Mouse (Mus musculus) adrenal gland, adult 8-10 months (tissue): ENCODE results near the gene Plpp7. TPM values are rescaled to one million over a fixed set of nuclear protein-coding genes. Genes with fewer than 3 reads are reported as not detected.

Source experiments
- DNase-seq: peaks from one replicate; pipeline ENCODE4 v3.0.0; 2022
- total RNA-seq, 4 experiments: library from RNA; stranded (reverse); gene quantifications; 2 replicates each; pipeline ENCODE4 v1.2.4; 2022

The Plpp7 gene
- total RNA-seq: 1 to 10 TPM; 5.5 to 9.0 (median 6.5) TPM

- DNase-seq: peak; percentile 67
Measured at GRCm38 (mm10) chr2:32095351-32096121, at the start of gene Plpp7. Gene Plpp7, plus strand, starts transcription at chr2:32095528.

DNA sequence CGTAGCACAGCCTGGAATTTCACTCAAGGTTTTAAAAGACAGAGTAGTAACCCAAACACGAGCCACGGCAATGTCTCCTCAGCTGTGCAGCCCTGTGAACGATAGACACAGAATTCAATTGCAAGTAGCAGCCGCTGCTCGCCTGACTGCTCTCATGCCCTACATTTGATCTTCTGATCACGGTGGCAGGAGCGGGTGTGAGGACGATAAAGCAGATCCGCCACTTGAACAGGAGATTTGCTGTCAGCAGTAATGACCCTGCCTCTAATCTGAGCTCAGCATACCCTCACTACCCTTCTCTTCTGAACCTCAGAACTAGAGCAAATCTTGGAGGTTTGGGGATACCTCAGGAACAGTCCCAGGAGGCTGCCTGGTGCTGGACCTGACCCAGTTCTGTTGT is 49.3 kb upstream of the Plpp7 start:
- DNase-seq: no peak

- no peak for DNase-seq
Measured at GRCm38 (mm10) chr2:32047323-32047722, 48.0 kb upstream of the Plpp7 start.

DNA sequence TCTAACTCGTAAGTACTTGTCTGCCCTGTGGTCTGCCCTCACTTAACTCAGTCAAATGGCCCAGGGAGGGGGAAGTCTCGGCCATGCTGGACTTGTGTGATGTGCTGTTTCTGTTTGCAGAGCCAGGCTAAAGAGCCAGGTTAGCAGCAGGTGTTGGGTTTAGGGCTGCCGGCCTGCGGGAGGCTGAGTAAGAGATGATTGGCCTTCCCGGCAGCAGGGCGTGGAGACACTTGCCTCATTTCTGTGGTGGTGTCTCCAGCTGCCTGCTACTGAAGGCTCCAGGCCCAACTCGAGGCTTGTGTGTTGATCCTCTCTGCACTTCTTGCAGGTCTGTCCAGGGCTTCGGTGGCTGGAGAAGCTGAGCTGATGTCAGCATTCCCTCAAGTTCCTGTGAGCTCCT is 43.5 kb upstream of the Plpp7 start:
- no peak for DNase-seq

GRCm38 (mm10) chr2:32052418-32052817 is 42.9 kb upstream of the Plpp7 start:
- DNase-seq: no peak

DNA sequence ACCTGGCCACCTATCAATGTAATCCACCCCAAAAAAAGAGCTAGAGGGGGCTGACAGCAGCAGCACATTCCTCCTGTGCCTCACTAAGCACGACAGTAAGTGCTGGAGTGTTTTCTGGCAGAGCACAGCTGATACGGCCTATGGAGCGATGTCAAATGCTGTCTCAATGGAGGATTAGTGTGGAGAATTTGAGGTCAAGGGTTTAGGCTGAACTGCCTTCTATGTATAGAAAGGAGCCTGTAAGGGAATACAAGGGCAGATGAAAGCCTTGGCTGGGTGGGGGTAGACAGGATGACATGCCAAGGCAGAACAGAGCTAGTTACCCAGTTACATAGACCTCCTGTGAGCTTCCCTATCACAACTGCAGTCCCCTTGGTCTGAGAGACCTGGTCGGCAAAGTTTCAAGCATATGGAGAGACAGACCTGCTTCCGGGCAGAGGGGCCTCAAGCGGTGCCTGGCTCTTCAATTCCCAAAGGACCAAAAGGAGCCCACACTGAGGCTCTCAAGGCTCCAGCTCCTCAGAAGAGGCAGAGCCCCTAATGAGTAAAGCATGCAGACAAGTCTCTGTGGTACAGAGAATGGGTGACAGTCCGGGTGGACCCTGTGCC is 39.9 kb upstream of the Plpp7 start:
- DNase-seq: no peak

GRCm38 (mm10) chr2:32056524-32056923 is 38.8 kb upstream of the Plpp7 start:
- DNase-seq: no peak

DNA sequence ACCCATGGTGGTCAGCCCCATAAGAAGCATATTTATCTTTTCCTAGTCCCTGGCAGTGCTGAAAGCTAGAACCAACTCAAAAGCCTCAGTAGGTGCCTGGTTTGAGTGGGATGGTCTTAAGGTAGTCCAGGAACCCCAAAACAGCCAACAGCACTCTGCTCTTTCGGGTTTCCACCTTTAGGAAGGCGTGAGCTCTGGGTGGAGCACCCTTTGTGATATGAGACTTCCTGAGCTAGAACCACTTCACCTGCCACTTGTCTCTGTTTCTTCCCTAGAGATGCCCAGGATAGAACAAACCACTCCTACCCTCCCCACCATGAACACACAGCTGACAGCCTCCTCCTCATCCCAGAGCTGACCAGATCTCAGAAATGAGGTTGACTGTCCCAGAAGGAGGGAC is 38.0 kb upstream of the Plpp7 start:
- no peak for DNase-seq

- no peak for DNase-seq
Measured at GRCm38 (mm10) chr2:32057794-32058193, 37.5 kb upstream of the Plpp7 start.

GRCm38 (mm10) chr2:32058241-32058640 is 37.1 kb upstream of the Plpp7 start:
- no peak for DNase-seq

DNA sequence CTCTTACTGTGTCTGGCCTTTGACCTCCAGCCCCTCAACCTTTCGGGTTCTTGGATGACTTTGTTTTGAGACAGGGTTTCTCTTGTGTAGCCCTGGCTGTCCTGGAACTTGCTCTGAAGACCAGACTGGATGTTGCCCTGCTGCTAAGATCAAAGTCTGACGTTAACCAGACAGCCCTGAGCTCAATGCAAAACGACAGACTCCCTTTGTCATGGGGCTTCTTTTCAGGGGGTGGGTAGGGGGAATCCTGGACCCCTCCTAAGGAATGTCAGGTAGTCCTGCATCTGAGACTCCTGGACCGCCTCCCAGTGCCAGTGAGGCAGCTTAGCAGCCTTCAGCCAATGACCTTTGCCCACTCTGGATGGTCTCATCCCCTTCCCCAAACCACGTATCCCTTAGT is 36.6 kb upstream of the Plpp7 start:
- DNase-seq: no peak

- no peak for DNase-seq
Measured at GRCm38 (mm10) chr2:32059613-32060012, 35.7 kb upstream of the Plpp7 start.

DNA sequence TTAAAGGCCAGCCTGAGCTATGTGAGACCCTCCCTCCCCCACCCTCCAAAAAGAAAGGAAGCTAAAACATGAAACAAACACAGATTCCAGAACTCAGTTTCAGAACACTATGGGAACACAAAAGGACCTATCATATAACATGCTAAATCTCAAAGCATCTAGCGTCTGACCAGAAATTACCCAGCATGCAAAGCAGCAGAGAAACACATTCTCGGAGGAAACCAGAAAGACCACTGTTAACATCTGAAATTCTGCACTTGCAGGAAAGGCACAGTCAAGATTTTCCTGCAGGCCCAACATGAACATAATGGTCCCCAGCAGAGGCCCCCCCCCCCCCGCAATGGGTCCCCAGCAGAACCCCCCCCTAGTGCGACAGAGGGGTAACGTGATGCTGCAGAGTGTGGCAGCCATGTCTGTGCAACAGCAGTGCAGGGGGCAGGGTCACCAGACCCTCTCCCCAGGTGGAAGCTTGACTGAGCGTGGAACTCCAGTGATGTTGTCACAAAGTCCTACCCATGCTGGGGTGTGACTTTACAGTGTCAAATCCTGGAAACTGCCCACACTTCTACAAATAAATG is 35.0 kb upstream of the Plpp7 start:
- no peak for DNase-seq

- DNase-seq: no peak
Measured at GRCm38 (mm10) chr2:32061189-32061588, 34.1 kb upstream of the Plpp7 start.

GRCm38 (mm10) chr2:32061722-32062505 is 33.4 kb upstream of the Plpp7 start:
- DNase-seq: no peak

DNA sequence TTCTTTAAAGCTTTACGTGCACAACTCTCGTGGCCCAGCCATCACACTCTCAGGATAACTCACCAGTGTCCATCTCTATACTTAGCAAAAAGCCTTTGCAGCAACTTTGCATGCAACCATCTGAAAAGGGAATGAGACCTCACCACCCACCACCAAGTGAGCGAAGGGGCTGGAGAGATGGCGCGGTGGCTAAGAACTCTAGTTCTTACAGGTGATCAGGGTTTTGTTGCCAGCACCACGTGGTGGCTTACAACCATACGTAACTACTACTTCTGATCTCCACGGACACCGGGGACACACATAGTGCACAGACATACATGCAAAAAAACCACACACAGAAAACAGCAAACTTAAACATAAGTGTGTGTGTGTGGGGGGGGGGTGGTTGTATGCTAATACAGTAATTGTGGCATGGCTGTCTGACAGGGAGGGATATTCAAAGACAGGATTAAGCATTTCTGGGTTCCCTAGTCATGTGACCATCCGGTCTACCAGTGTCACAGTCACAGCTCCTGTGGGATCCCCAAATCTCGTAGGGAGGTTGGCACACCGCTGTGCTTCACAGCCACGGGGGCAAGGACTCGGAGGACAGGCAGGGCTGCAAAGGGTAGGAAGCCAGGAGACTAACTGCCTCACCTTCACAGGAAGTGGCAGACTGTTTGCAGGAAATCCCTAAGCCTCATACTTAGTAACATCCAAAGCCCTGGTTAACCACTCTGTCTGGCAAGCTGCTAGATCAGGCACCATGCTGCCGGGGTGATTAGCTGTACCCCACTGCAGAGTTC is 32.5 kb upstream of the Plpp7 start:
- no peak for DNase-seq

DNA sequence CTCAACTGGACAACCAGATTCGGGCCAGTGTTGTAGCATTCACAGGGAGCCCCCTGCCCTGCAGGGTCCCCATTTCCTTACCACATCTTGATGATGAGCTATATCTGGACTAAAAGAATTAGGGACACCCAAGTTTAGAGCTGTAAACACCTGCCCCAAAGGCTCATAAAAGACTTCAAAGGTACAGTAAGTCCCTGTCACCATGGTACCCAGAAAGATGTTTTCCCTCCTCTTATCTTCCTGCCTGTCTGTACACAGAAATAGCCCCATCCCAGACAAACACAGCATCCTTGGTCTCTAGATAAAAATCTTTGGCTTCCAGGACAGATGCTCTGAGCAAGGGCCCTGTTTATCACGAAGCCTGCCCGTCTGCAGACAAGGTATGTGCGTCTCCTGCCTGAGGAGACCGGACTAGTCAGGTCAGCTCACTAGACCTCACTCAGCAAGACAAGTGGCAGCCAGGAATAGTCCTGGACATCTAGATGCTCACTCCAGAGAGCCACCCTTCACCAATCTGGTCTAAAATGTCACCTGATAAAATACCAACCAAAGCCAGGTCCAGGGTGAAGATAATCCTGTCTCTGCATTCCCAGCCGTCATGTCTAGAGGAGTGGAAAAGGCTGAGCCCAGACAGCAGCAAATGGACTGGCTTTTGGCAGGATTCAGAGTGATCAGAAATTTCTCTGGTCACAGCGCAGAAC is 31.7 kb upstream of the Plpp7 start:
- no peak for DNase-seq

DNA sequence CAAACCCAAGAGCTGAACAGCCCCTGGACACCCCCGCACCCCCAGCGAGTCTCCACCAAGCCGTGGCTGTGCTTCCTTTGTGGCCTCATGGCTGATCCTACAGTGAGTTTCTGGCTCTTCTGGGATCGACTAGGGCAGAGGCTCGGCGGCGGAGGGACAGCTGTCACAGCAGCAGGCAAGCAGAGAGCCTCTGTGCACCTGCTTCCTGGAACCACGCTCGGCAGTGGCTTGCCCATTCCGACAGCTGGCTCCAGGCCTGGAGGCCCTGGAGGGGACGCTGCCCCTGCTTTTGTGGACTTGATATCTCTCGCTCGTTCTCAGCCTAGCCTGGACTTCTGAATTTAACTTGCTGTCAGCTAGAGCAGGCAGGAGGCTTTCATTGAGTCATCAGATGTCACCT is 30.4 kb upstream of the Plpp7 start:
- no peak for DNase-seq

DNA sequence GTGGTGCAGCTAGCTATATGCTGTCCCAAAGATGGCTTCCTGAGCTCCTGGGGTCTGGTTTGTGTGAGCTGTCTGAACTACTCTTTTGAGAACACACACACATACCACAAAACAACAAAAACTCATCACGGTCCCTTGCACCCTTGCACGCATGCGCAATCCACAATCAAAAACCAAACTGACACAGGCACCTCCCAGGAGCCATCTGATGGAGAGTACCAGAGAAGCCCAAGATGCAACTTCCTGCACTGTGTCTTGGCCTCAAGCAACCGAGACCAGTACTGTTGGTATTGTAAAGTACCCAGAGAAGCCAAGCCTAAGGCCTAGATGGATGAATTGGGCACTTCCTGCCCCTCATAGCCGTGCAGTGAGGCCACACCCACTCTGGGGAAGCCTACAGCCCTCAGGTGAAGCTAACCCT is 29.9 kb upstream of the Plpp7 start:
- no peak for DNase-seq

- DNase-seq: no peak
Measured at GRCm38 (mm10) chr2:32066005-32066404, 29.3 kb upstream of the Plpp7 start.

GRCm38 (mm10) chr2:32068811-32069607 is 26.3 kb upstream of the Plpp7 start:
- DNase-seq: no peak
